Mouse (Mus musculus) lung, postnatal 4 days (tissue): Measurements from ENCODE around the gene 1110008P14Rik.

Source experiments
- DNase-seq, 2 experiments: peaks; one replicate each; pipeline ENCODE4 v3.0.0; 2021

Gene 1110008P14Rik

DNA sequence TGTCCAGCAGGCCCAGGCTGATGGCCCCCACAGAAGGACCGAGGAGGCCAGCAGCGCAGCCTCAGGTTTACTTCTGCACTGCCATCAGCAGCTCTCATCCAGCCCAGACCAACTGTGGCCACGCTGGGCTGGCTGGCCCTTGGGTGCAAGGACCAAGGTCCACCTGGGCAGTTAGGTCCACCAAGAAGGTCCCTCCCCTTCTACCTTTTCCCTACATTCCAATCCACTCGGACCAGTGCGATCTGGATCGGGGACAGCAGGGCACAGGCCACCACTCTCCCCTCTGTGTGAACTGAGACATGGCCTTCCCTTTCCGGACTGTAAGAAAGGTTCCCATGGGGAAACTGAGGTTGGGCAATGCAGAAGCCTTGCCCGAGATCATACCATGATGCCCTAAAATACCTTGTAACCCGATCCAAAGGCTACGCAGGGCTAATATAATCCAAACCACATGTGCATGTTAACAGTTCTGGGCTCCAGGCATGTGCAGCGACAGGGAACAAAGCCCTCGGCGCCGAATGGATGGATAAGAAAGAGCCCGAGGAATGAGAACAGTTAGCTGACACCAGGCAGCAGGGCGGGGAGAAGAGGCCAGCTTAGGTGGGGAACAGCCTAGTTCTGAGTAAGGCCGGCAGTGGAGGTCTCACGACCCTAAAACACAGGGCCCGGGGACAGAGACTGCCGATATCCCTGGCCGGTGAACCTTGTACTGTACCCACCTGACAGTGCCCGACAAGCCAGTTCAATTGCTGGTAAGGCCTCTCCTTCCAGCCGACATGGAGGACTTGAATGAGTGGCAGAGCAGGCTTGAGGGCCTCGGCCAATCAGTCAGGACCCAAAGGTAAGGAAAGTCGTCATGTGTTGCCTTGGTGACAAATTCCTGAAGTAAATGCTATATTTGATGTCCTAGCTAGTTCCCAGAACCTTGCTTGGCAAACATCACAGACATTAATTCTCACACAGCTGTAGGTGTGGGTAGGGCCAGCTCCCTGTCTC is 27.0 kb upstream of the 1110008P14Rik start:
- peak in 1 of 2 experiments; percentile 51 for DNase-seq

DNA sequence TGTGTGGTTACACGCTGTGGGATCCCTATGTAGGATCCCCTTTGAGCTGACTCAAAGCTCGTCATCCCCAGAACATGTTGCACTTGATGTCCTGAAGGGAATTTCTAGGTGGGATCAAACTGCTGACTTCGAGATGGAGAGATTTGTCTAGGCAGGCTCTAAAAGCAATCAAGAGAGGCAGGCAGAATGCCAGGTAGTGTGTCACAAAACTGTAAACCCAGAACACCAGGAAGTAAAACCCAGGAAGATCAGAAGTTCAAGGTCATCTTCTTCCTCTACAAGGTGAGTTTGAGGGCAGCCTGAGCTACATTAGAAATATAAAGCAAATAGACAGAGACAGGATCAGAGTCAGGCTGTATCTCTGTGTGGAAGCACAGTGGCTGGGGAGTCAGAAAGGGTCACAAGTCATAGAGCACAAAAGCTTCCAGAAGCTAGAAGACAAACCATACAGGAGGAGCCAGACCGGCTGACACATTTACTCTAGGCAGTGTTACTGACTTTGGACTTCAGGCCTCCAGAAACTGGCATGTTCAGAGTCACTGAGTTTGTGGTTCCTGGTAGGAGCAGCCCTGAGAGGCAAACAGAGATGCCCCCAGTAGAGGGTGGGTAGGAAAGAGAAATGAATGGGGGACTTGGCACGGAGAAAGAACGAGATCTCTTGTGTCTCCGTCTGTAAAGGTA is 25.5 kb upstream of the 1110008P14Rik start:
- no peak for DNase-seq

DNA sequence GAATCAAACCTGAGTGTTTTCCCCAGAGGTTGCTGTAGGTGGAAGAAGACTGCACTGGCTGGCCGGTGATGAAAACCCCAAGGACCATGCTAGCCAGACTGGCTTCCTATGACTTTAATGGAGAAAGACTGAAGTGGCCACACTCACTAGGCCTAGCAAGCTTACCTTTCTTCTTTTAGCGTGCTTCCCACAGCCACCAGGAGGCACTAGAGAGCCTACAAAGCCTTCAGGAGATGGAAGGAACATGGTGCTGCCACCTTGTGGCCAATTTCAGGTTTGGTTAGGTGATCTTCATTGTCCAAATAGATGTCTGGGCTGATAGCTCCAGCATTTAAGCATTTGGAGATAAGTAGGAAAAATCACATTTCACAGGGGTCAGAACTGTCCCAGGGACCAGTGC is 22.9 kb upstream of the 1110008P14Rik start:
- DNase-seq: peak; percentile 83 to 96

DNA sequence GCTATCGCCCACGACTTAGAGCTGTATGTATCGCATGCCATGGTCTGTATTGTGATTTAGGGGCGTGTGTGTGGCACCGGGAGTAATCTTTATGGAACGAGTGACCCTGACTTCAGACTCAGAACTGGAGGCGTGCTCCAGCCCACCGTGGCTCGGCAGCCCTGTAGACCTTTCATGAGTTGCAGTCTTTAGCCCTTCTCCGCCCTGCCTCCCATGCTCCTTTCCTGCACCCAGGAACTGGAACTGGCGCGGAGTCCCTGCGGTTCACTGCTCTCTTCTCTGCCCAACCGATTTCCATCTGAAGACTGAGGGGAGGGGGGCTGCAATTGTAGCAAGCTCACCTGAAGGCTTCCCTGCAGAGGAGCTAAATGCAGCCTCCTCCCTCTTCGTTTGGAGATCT is 15.0 kb upstream of the 1110008P14Rik start:
- peak in 1 of 2 experiments; percentile 28 for DNase-seq

DNA sequence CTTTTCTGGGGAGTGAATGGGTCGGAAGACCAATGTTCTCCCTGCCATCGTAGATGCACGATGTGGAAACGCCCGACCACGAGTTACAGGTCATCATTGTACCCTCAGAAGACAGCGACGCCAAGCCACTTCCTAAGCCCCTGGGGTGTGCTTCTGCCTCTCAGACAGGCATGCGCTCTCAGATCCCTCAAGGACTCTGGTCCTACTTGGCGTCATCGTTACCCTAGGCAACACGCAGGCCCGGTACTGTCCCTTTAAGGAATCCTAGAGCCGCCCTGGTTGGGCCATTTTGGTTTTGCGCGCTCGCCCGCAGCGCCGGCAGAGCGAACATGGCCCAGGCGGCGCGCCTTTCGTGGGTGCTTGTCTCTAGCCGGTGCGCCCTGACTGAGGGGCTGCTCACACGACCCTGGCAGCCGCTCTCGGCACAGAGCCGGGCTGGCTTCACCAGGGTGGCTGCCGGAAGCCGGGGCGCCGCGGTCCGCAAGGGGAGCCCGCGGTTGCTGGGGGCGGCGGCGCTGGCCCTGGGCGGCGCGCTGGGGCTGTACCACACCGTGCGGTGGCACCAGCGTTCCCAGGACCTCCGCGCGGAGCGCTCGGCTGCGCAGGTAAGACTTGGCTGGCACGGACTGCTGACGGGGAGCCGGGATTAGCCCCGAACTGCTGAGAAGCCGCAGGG is 14.3 kb upstream of the 1110008P14Rik start:
- peak; percentile 92 to 94 for DNase-seq

DNA sequence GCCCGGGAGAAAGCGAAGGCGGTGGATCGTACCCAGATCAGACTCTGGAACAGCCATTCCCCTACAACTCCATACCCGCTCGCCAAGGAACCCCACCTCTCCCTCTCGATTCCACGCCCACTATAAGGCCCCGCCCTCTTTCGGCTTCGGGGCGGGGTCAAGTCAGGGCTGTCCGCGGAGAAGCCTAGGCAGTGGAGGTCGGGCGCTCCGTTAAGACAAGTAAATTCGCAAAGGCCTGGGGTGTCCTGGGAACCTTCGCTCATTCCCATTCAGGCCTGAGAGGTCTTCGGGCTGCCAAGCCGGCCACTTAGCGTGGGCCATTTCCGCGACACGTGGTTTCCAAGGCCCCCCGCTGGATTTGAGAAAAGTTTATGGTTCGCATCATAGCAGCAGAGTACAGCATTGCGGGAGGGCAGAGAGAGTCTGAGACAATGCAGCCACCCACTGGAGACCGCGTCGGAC is 13.8 kb upstream of the 1110008P14Rik start, which contains the start of gene Ptges2:
Gene Ptges2 (plus strand): TSS at position 413 of the 462 bp plus-strand sequence.
- peak; percentile 93 to 94 for DNase-seq

DNA sequence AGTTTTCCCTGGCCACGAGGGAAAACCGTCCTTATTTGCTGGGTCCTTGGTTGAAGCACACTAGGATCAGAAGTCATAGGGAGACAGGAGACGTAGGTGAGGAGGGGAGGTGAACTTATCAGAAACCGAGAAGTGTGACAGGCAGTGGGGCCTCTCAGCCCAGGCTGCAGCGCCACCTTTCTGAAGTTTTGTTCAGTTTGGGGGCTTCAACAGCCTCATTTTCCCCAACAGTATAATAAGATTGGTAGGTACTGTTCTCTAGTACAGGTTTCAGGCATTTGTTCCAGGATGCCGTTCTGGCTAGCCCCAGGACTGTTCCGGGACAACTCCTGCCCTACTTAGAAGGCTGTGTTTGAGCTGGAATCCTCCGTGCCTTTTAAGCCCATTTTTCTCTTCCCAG is 13.2 kb upstream of the 1110008P14Rik start:
- peak; percentile 46 to 64 for DNase-seq

DNA sequence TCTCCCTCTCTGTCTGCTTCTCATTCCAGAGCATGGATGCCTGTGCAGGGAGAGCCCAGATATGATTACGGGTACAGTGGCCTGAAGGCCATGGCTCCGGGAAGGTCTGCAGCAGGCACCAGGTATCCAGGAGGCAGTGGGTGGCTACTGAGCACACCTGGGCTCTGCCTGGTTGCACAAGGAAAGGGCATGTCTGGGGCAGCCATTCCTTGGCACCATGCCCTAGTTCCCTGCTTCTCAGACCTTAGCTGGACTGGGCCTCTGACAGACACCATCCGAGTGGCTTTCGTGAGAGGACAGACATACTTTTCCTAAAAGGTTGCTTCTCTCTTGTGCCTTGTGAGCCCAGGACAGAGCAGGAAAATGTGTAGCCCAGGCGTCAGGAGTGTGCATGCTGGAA is 10.3 kb upstream of the 1110008P14Rik start:
- peak; percentile 69 to 70 for DNase-seq

DNA sequence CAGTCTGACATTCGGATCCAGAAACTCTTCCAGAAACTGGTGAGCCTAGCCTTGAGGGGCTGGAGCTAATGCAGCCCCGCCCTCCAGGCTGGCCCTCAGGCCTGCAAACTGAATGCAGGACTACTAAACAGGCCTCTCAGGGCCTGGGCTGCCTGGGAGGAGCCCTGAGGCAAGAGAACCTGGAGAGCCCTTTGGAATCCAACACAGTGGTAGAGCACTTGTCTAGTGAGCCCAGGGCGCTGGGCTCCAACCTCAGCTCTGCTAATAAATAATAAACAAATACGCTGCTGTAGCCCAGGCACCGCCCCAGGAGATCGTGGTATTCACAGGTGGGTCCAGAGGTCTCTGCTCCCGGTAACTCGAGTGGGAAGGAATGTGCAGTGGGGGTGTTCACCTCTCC is 9.1 kb upstream of the 1110008P14Rik start:
- peak; percentile 42 to 73 for DNase-seq

DNA sequence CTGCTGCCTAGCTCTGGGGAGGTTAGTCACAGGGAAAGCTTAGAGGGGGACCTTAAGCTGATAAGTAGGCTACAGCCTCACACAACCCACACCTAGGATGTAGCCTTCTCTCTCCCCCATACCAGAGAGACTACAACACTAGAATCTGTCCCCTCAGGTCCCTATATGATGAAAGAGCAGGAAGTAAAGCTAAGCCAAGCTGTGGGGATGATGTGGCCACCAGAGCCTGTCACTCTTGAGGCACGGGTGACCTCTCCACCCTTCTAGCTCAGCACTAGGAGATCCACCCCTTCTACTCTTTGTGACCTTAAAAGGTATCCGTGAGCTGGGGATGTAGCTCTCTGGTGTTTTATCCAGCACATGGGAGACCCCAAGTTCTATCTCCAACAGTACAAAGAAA is 7.4 kb upstream of the 1110008P14Rik start:
- DNase-seq: no peak

DNA sequence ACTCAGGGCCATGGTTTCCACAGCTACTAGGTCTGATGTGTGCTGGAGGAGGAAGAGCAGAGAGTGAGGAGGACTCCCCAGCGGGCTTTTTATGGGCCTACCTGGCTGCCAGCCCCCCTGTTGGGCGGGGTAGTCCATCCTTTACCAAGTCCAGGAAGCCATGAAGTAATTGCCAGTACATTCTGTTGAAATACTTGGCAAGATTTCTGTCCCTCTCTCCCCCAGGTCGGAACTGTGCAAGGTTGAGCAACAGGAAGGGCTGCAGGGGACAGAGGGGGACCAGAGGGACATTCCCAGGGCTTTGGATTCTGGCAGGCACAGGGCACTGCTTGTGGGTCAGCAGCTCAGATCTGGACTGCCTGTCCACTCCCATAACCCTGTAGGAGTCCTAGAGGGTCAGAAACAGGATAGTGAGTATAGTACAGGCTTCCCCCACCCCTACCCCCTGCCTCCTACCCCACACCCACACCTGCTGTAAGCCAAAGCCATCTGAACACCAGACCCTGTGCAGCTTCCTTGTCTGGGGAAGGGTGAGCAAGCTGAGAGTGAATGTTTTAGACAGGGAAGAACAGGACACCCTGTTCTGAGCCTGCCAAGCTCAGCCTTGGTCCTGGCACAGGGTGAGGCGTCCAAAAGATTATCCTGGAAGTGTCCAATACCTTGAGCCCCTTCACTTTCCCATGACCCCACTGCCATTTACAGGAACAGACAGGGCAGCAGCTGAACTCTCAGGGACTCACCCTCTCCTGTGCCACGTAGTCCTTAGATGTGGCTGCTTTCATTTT is 6.2 kb upstream of the 1110008P14Rik start, which contains the start of gene Lcn2:
Gene Lcn2 (minus strand): TSS at position 547 of the 785 bp plus-strand sequence.
- DNase-seq: peak; percentile 35 to 55

DNA sequence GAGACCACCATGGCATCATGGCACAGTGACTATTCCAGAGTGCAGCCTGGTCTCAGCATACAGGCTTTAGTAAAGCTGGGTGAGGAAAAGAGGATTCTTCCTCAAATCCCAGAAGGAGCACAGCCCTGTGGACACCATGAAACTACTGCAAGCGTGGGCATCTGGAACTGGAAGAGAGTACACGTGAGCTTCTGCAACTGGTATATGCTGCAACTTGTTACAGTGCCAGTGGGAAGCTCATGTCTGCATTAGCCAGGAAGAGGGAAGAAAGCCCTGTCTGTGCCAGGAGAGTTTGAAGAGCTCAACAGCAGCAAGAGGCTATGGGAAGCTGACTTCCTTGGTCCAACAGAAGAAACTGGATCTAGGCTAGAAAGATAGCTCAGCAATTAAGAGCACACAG is 951 bp upstream of the 1110008P14Rik start:
- DNase-seq: no peak

DNA sequence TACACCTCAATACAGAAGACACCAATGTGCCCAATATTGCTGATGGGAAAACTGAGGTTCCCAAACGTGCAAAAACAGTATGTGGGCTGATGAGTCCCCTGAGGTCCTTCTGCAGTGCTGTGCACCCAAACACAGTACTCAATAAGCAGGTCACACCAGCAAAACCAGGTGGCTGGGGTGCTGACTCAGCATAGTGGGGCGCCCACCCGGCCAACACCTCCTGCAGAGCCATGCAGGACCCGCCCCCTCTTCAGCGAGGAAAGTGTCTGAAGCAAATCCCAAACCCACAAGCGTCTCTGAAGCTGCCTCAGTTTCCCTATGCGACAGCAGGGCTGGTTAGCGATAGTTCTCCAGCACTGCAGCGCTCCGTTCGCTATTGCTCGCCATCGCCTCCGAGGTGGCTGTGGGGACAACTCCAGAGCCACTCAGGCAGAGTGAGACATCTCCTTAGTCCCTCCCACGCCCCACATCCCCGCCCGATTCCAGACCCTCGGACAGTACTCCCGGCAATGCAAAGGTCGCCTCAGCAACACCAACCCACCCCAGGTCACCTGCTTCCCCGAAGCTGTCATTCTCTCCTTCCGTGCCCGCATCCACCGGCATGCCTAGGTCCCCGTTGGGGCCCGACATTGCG is 480 bp downstream of the 1110008P14Rik start:
- no peak for DNase-seq

DNA sequence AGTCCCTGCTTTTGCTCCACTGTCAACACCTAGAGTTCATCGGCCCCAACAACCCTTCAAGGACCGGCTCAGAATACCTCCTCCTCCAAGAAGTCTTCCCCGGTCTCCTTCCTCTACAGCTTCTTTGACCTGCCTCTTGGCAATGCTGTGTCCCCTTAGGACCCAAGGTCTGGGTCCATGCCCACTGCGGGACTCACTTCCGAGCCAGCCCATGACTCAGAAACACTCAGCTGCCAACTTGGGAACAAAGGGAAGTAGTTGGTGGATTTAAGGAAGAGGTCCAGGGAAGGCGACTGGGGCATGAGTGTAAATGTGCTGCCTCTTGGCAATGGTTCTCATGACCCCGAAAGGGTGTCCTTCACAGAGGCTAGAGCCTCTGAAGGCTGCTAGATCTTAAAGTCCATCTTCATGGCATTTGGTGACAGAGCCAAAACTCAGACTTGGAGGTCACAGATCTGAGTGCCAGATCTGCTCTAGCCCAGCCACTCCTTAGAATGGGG is 1.7 kb downstream of the 1110008P14Rik start:
- DNase-seq: no peak

DNA sequence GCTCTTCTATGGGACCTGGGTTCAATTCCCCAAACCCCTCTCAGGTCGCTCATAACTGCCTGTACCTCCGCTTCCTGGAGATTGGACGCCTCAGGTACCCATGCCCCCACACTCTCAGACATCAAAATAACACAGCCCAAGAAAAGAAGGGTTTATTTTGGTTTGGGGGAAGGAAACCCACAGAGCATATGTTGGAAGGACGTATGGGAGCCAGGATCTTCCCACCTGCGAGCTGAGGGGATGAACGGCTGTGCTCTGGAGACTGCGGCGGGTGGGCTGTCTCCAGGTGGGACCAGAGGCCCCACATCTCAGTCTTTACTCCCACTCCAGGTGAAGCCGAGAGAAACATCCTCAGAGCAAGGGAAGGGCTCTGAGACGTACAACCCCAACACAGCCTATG is 4.8 kb downstream of the 1110008P14Rik start:
- DNase-seq: no peak

DNA sequence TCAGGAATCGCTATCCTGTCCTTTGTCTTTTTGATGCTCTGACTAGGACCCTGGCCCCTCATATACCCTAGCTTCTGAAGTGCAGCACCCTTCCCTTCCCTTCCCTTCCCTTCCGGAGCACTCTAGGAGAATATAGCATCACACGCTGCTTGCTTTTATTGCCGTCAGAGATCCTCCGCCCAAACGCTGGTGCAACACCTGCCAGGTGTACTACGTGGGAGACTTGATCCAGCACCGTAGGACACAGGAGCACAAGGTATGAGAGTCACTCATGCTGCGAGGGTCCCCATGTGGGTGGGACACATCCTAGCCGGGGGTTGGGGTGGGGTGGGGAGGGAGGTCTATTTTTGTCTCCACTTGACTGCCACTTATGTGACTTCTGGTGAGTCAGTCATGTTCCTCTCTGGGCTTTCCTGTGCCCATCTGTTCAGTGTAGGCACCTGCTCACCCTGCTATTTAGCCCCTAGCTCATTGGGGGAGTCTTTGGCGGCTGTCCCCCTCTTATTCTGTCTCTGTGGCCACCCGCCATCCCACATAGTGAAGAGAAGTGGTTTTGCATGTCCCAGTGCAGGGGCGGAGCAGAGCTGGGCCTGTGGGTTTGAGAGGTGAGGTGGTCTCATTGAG is 6.3 kb downstream of the 1110008P14Rik start:
- no peak for DNase-seq

DNA sequence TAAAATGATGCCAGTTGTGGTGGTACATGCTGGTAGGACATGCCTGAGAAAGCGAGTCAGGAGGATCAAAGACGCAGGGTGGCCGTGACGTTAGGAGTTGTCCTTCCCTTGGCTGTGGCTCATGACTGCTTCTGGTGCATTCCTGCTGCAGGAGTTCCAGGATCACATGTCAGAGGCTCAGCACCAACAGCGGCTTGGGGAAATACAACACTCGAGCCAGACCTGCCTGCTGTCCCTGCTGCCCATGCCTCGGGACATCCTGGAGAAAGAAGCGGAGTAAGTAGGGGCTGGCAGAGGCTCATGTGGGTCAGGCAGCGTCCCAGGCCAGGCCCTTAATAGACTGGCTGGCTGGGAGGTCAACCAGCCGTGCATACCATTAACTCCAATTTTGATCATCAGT is 7.5 kb downstream of the 1110008P14Rik start:
- no peak for DNase-seq

DNA sequence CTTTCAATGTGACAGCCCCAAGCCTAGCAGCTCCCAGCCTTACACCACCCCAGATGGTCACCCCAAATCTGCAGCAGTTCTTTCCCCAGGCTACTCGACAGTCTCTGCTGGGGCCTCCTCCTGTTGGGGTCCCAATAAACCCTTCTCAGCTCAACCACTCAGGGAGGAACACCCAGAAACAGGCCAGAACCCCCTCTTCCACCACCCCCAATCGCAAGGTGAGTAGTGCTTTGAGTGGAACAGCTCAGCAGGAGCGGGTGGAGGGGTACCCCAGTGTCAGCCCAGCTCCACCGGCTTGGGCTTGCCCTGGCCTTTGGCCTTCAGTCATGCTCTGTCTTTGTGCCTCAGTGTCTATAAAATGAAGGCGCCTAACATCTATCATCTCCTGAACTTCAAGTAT is 14.4 kb downstream of the 1110008P14Rik start:
- DNase-seq: no peak

DNA sequence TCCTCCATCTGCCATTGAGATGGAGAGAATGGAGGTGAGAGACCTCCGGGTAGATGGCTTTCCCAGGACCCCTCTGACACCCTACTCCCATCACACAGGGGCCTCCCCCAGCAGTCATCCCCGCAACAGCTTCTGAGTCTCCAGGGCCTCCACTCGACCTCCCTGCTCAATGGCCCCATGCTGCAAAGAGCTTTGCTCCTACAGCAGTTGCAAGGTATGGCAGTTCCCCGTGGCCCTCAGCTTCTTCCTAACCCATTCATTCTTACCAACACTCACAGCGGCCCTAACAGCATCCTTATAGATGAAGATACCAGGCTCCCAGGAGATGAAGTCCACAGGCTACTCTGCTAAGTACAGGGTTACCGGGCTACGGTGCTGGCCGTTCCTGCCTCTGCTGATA is 17.6 kb downstream of the 1110008P14Rik start:
- no peak for DNase-seq

DNA sequence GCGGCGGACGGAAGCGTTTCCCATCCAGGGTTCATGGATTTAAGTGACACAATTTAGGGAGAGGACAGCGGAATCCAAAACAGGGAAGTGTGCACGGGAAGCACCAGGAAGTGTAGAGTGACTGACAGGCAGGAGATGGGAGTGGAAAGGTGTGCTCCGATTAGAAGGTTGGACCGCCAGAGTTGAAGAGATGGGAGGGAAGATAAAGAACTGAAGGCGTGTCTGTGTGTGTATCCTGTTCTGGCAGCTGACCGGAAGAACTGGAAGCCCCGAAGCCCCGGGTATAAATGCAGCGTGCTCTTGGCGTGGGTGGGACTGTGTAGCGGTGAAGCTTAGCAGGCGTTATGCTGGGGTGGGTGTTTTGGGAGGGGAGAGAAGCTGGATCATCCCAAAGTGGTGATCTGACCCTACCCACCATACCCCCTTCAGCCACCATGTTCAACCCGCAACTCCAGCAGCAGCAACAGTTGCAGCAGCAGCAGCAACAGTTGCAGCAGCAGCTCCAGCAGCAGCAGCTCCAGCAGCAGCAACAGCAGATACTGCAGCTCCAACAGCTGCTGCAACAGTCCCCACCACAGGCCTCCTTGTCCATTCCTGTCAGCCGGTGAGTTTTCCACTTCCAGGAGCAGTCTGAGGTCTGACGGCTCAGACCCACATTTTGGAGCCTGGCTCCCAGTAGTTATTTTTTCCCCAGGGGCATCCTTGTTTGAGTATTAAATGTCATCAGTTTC is 18.2 kb downstream of the 1110008P14Rik start:
- DNase-seq: peak; percentile 53 to 68
